Mouse (Mus musculus) cortical plate, adult 2 months (tissue): Measurements from ENCODE around the gene Rnaseh2b.

Source experiments
- CTCF ChIP-seq: fragments of 200-500 bp; IDR thresholded peaks from 2 replicates; pipeline ENCODE4 v1.5.1; 2011; ENCODE audit warnings: mild to moderate bottlenecking, control low read depth, low read length; ENCODE audit not compliant: insufficient read depth; ENCODE audit errors: extremely low read depth
- POLR2A ChIP-seq: fragments of 200-500 bp; IDR thresholded peaks from 2 replicates; pipeline ENCODE4 v1.6.1; 2011; ENCODE audit warnings: mild to moderate bottlenecking, low read length, control low read depth; ENCODE audit not compliant: insufficient read depth; ENCODE audit errors: extremely low read depth

GRCm38 (mm10) chr14:62270698-62271396 is 21.5 kb upstream of the Rnaseh2b start:
- TF ChIP-seq CTCF (no peak), POLR2A (no peak)
